Mouse (Mus musculus): ENCODE measurements around the gene Crbn. TPM values are rescaled to one million over a fixed set of nuclear protein-coding genes. Genes with fewer than 3 reads are reported as not detected.

Gene Crbn
- polyA plus RNA-seq, 1 experiment from 2014 or later = 41.7 TPM

GRCm38 (mm10) chr6:106748887-106749388 lies 50.9 kb downstream of the Crbn start, which contains the start of gene Il5ra:
Il5ra (minus strand) TSS chr6:106749037.
- Histone ChIP-seq H3K4me2 (ENCODE audit: low read depth, low read length) (no peak within 1 kb of the TSS), H3K27ac (ENCODE audit: low read length) (no peak within 1 kb of the TSS), H3K9ac (ENCODE audit: low read length) (no peak within 1 kb of the TSS), H3K4me1 (ENCODE audit: control insufficient read depth, insufficient read depth, low read length) (no peaks in the 10 kb centered on the region), H3K4me3 (replicated peaks; ENCODE audit: low read length) (no peak within 1 kb of the TSS), H3K36me3 (ENCODE audit: control insufficient read depth, insufficient read depth, low read length) (no peaks in the 10 kb centered on the region), H3K9me3 (replicated peaks; ENCODE audit: control insufficient read depth, low read length) (no peaks in the 10 kb centered on the region), H3K27me3 (ENCODE audit: control insufficient read depth, insufficient read depth, low read length) (no peaks in the 10 kb centered on the region)
- no peak for ATAC-seq (ENCODE audit: insufficient read depth, low FRiP score)
- WGBS = 46% methylated on average over 6 of the region's 6 CpGs

- Histone ChIP-seq H3K9ac (ENCODE audit: low read length) (no peak overlapping the region), H3K27me3 (ENCODE audit: control insufficient read depth, insufficient read depth, low read length) (no peaks in the 10 kb centered on the region), H3K9me3 (replicated peaks; ENCODE audit: control insufficient read depth, low read length) (no peaks in the 10 kb centered on the region), H3K4me2 (ENCODE audit: low read depth, low read length) (no peak overlapping the region), H3K4me3 (replicated peaks; ENCODE audit: low read length) (no peak overlapping the region), H3K27ac (ENCODE audit: low read length) (no peak overlapping the region), H3K4me1 (ENCODE audit: control insufficient read depth, insufficient read depth, low read length) (no peaks in the 10 kb centered on the region), H3K36me3 (ENCODE audit: control insufficient read depth, insufficient read depth, low read length) (no peaks in the 10 kb centered on the region)
- 66% methylated on average over 3 of the region's 3 CpGs for WGBS
- ATAC-seq (ENCODE audit: insufficient read depth, low FRiP score) = no peak
These were observed 52.1 kb downstream of the Crbn start for GRCm38 (mm10) chr6:106747804-106748203.

GRCm38 (mm10) chr6:106747251-106747650 lies 52.6 kb downstream of the Crbn start:
- ATAC-seq (ENCODE audit: insufficient read depth, low FRiP score) = no peak
- H3K4me1 ChIP-seq (ENCODE audit: control insufficient read depth, insufficient read depth, low read length) = no peaks in the 10 kb centered on the region
- H3K27ac ChIP-seq (ENCODE audit: low read length) = no peak overlapping the region
- H3K9me3 ChIP-seq (replicated peaks; ENCODE audit: control insufficient read depth, low read length) = no peaks in the 10 kb centered on the region
- no peaks in the 10 kb centered on the region for H3K36me3 ChIP-seq (ENCODE audit: control insufficient read depth, insufficient read depth, low read length)
- H3K4me2 ChIP-seq (ENCODE audit: low read depth, low read length) = no peak overlapping the region
- 93% methylated on average over 5 of the region's 5 CpGs for WGBS
- H3K27me3 ChIP-seq (ENCODE audit: control insufficient read depth, insufficient read depth, low read length) = no peaks in the 10 kb centered on the region
- H3K4me3 ChIP-seq (replicated peaks; ENCODE audit: low read length) = no peak overlapping the region
- H3K9ac ChIP-seq (ENCODE audit: low read length) = no peak overlapping the region

- H3K27me3 ChIP-seq (ENCODE audit: control insufficient read depth, insufficient read depth, low read length) = no peaks in the 10 kb centered on the region
- no peaks in the 10 kb centered on the region for H3K4me1 ChIP-seq (ENCODE audit: control insufficient read depth, insufficient read depth, low read length)
- no peak for ATAC-seq (ENCODE audit: insufficient read depth, low FRiP score)
- 63% methylated on average over 7 of the region's 7 CpGs for WGBS
- no peak overlapping the region for H3K27ac ChIP-seq (ENCODE audit: low read length)
- no peaks in the 10 kb centered on the region for H3K36me3 ChIP-seq (ENCODE audit: control insufficient read depth, insufficient read depth, low read length)
- no peaks in the 10 kb centered on the region for H3K9me3 ChIP-seq (replicated peaks; ENCODE audit: control insufficient read depth, low read length)
- H3K9ac ChIP-seq (ENCODE audit: low read length) = no peak overlapping the region
- H3K4me3 ChIP-seq (replicated peaks; ENCODE audit: low read length) = no peak overlapping the region
- no peak overlapping the region for H3K4me2 ChIP-seq (ENCODE audit: low read depth, low read length)
These were observed 54.0 kb downstream of the Crbn start for GRCm38 (mm10) chr6:106745673-106746394.

GRCm38 (mm10) chr6:106743556-106744233 lies 56.2 kb downstream of the Crbn start:
- Histone ChIP-seq H3K9ac (ENCODE audit: low read length) (no peak overlapping the region), H3K9me3 (replicated peaks; ENCODE audit: control insufficient read depth, low read length) (no peaks in the 10 kb centered on the region), H3K4me2 (ENCODE audit: low read depth, low read length) (no peak overlapping the region), H3K4me3 (replicated peaks; ENCODE audit: low read length) (no peak overlapping the region), H3K4me1 (ENCODE audit: control insufficient read depth, insufficient read depth, low read length) (no peaks in the 10 kb centered on the region), H3K27me3 (ENCODE audit: control insufficient read depth, insufficient read depth, low read length) (no peaks in the 10 kb centered on the region), H3K36me3 (ENCODE audit: control insufficient read depth, insufficient read depth, low read length) (no peaks in the 10 kb centered on the region), H3K27ac (ENCODE audit: low read length) (no peak overlapping the region)
- 78% methylated on average over 7 of the region's 7 CpGs for WGBS
- no peak for ATAC-seq (ENCODE audit: insufficient read depth, low FRiP score)

- H3K36me3 ChIP-seq (ENCODE audit: control insufficient read depth, insufficient read depth, low read length) = no peaks in the 10 kb centered on the region
- H3K4me1 ChIP-seq (ENCODE audit: control insufficient read depth, insufficient read depth, low read length) = no peaks in the 10 kb centered on the region
- H3K9me3 ChIP-seq (replicated peaks; ENCODE audit: control insufficient read depth, low read length) = no peaks in the 10 kb centered on the region
- H3K4me2 ChIP-seq (ENCODE audit: low read depth, low read length) = no peak overlapping the region
- no peaks in the 10 kb centered on the region for H3K27me3 ChIP-seq (ENCODE audit: control insufficient read depth, insufficient read depth, low read length)
- 77% methylated on average over 1 of the region's 1 CpGs for WGBS
- H3K9ac ChIP-seq (ENCODE audit: low read length) = no peak overlapping the region
- no peak overlapping the region for H3K27ac ChIP-seq (ENCODE audit: low read length)
- ATAC-seq (ENCODE audit: insufficient read depth, low FRiP score) = no peak
- H3K4me3 ChIP-seq (replicated peaks; ENCODE audit: low read length) = no peak overlapping the region
These were observed 59.5 kb downstream of the Crbn start for GRCm38 (mm10) chr6:106740244-106740825.

- Histone ChIP-seq H3K4me1 (ENCODE audit: control insufficient read depth, insufficient read depth, low read length) (no peaks in the 10 kb centered on the region), H3K36me3 (ENCODE audit: control insufficient read depth, insufficient read depth, low read length) (no peaks in the 10 kb centered on the region), H3K27me3 (ENCODE audit: control insufficient read depth, insufficient read depth, low read length) (no peaks in the 10 kb centered on the region), H3K4me2 (ENCODE audit: low read depth, low read length) (no peak overlapping the region), H3K9ac (ENCODE audit: low read length) (no peak overlapping the region), H3K4me3 (replicated peaks; ENCODE audit: low read length) (no peak overlapping the region), H3K27ac (ENCODE audit: low read length) (no peak overlapping the region), H3K9me3 (replicated peaks; ENCODE audit: control insufficient read depth, low read length) (no peaks in the 10 kb centered on the region)
- ATAC-seq (ENCODE audit: insufficient read depth, low FRiP score) = no peak
- 80% methylated on average over 3 of the region's 3 CpGs for WGBS
These were observed 61.6 kb downstream of the Crbn start for GRCm38 (mm10) chr6:106738229-106738628.

- no peak overlapping the region for H3K9ac ChIP-seq (ENCODE audit: low read length)
- no peak overlapping the region for H3K4me3 ChIP-seq (replicated peaks; ENCODE audit: low read length)
- no peak overlapping the region for H3K4me2 ChIP-seq (ENCODE audit: low read depth, low read length)
- ATAC-seq (ENCODE audit: insufficient read depth, low FRiP score) = no peak
- no peaks in the 10 kb centered on the region for H3K9me3 ChIP-seq (replicated peaks; ENCODE audit: control insufficient read depth, low read length)
- no peaks in the 10 kb centered on the region for H3K36me3 ChIP-seq (ENCODE audit: control insufficient read depth, insufficient read depth, low read length)
- no peaks in the 10 kb centered on the region for H3K27me3 ChIP-seq (ENCODE audit: control insufficient read depth, insufficient read depth, low read length)
- 75% methylated on average over 4 of the region's 4 CpGs for WGBS
- no peaks in the 10 kb centered on the region for H3K4me1 ChIP-seq (ENCODE audit: control insufficient read depth, insufficient read depth, low read length)
- no peak overlapping the region for H3K27ac ChIP-seq (ENCODE audit: low read length)
These were observed 67.3 kb downstream of the Crbn start for GRCm38 (mm10) chr6:106732563-106732962.

Measured in stomach, embryonic 16.5 days (tissue).